Mouse (Mus musculus): Measurements from ENCODE around the gene Gm20388.

DNA sequence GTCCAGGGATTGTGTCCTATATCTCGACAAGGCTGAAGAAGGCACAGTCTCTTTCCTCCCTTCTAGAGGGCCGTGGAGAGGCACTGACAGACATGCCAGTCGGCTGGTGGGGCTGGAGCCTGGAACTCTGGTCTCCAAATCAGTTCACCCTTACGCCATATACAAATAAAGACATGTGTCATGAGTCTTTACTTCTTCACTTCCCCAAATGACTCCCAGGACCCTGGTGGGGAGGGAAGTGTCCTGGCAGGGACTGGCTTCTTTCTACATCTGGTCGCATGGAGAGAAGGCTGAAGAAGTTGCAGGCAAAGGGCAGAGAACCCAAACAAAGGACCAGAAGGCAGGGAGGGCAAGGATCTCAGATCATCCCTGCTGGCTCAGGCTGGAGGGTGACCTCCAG lies 2249.5 kb downstream of the Gm20388 start:
- TF ChIP-seq TAL1 (IDR thresholded peaks at IDR 0.05; ENCODE audit: low read length) (no peak), GATA1 (IDR thresholded peaks at IDR 0.05; ENCODE audit: low read length) (no peak)

Measured in erythroblast, embryonic 14.5 days (primary cell).